Mouse (Mus musculus) heart, embryonic 13.5 days (tissue): ENCODE data around the gene Trim8. TPM values are rescaled to one million over a fixed set of nuclear protein-coding genes. Genes with fewer than 3 reads are reported as not detected.

Experiments used
- ATAC-seq: fragments of 200-750 bp; cut with Nextera tagmentation; 2 replicates; pipeline ENCODE4 v1.8.0; 2017; ENCODE audit warnings: moderate TSS enrichment; ENCODE audit not compliant: insufficient number of reproducible peaks, low FRiP score, low TSS enrichment; ENCODE audit errors: extremely low read depth
- H3K27ac ChIP-seq: fragments of 300-500 bp; sonication (generic); replicated peaks from 2 replicates; pipeline ENCODE4 v1.5.1; 2015; ENCODE audit warnings: moderate library complexity, mild to moderate bottlenecking, inconsistent platforms
- H3K27me3 ChIP-seq: fragments of 300-500 bp; sonication (generic); replicated peaks from 2 replicates; pipeline ENCODE4 v1.6.1; 2015; ENCODE audit warnings: mild to moderate bottlenecking, inconsistent platforms
- H3K36me3 ChIP-seq: fragments of 300-500 bp; sonication (generic); 2 replicates; pipeline ENCODE4 v1.6.1; 2015; ENCODE audit warnings: mild to moderate bottlenecking, inconsistent platforms
- H3K4me1 ChIP-seq: fragments of 300-500 bp; sonication (generic); 2 replicates; pipeline ENCODE4 v1.6.1; 2015; ENCODE audit warnings: inconsistent platforms
- H3K4me2 ChIP-seq: fragments of 300-500 bp; sonication (generic); 2 replicates; pipeline ENCODE4 v1.6.1; 2015; ENCODE audit warnings: inconsistent platforms, mild to moderate bottlenecking, moderate library complexity
- H3K4me3 ChIP-seq: fragments of 300-500 bp; sonication (generic); 2 replicates; pipeline ENCODE4 v1.5.1; 2015; ENCODE audit warnings: moderate library complexity, mild to moderate bottlenecking, inconsistent platforms
- H3K9ac ChIP-seq: fragments of 300-500 bp; sonication (generic); 2 replicates; pipeline ENCODE4 v1.6.1; 2015; ENCODE audit warnings: inconsistent platforms, mild to moderate bottlenecking, moderate library complexity
- H3K9me3 ChIP-seq: fragments of 300-500 bp; sonication (generic); 2 replicates; pipeline ENCODE4 v1.6.1; 2016; ENCODE audit warnings: inconsistent platforms
- WGBS: fragments of 180-500 bp; shearing (Covaris S2); methylation state at CpG from one replicate; pipeline ENCODE4 v1.1.7; 2015; ENCODE audit warnings: mixed read lengths; 5-methylcytosine and 5-hydroxymethylcytosine counted together
- polyA plus RNA-seq: library from polyadenylated mRNA; unstranded; fragments of >200 nt; fragmentation: Nextera tagmentation; extraction: Ambion mirVana; gene quantifications from 2 replicates; pipeline ENCODE4 v1.2.1, GENCODE M21; 2015

The Trim8 gene
- polyA plus RNA-seq, 1 experiment from 2014 or later = 13.2 TPM

DNA sequence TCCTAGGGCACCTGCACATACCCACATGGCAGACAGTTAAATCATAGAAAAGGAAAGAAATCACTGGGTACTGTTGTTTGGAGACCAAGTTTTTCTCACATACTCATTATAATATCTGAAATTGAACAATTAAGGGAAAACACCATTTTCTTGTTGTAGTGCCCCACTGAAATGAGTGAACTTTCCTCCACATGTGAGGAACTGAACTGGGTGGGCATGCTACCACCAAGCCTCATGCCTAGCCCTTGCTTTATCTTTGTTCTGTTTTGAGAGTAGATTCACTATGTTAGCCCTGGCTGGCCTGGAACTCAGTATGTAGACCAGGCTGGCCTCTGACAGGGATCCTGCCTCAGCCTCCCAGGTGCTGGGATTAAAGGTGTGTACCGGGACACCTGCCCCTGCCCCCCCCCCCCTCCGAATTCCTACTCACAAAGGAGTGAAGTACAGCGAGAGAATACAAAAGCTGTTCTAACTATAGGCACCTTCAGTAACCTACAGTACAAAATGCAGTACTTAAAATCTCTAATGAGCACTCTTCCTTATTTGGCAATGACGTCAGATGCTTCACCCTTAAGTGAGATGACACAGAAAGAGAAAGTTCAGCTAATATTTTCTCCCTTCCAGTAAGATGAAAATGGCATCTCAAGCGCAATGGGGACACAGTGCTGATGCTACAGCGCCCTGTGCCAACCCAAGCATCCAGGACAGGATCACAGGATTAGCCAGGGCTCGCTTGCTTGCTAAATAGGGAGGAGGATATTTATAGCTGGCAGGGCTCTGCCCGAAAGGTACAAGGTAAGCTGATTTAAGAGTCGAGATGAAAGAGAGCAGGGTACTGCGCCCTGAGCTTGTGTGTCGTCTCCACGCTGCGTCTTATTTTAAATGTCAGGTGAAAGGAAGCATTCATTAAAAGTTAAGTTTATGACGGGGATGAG, 61.3 kb downstream of the Trim8 start:
- H3K4me3 ChIP-seq = no peak overlapping the region
- no peaks in the 10 kb centered on the region for H3K27me3 ChIP-seq
- no peak overlapping the region for H3K9ac ChIP-seq
- H3K27ac ChIP-seq = peak overlapping the region; percentile 71
- peaks cover 22% of the 10 kb centered on the region for H3K4me1 ChIP-seq
- peak overlapping the region; percentile 24 for H3K4me2 ChIP-seq
- no peak for ATAC-seq
- H3K36me3 ChIP-seq = peaks cover 9% of the 10 kb centered on the region
- WGBS = 60% methylated on average over 14 of the region's 14 CpGs
- no peaks in the 10 kb centered on the region for H3K9me3 ChIP-seq

DNA sequence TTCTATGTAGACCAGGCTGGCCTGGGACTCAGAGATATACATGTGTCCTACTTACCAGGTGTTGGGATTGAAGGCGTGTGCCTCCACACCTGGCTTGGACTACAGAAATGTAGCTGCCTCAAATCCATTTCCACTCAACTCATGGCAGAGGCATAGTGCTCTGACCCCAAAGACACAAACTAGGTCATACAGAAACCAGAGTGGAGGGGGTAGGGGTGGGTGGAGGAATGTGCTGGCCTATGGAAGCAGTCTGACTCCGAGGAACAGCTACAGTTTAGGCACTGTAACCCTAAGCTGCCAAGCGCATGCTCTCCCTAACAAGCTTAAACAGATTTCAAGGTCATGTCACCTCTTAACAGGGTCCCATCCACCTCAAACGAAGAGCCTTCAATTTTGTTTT, 62.1 kb downstream of the Trim8 start:
- no peaks in the 10 kb centered on the region for H3K9me3 ChIP-seq
- ATAC-seq = no peak
- H3K4me3 ChIP-seq = no peak overlapping the region
- H3K9ac ChIP-seq = no peak overlapping the region
- WGBS = 62% methylated on average over 4 of the region's 4 CpGs
- H3K27ac ChIP-seq = peak overlapping the region; percentile 71
- H3K27me3 ChIP-seq = no peaks in the 10 kb centered on the region
- peaks cover 7% of the 10 kb centered on the region; the same call in 1 of the 2 replicates for H3K36me3 ChIP-seq
- H3K4me1 ChIP-seq = peaks cover 22% of the 10 kb centered on the region
- no peak overlapping the region for H3K4me2 ChIP-seq

GRCm38 (mm10) chr19:46564043-46564462, 62.6 kb downstream of the Trim8 start:
- Histone ChIP-seq H3K4me2 (no peak overlapping the region), H3K4me3 (no peak overlapping the region), H3K4me1 (peaks cover 22% of the 10 kb centered on the region), H3K27ac (peak overlapping the region; percentile 71; the same call in 1 of the 2 replicates), H3K27me3 (no peaks in the 10 kb centered on the region), H3K36me3 (peaks cover 7% of the 10 kb centered on the region; the same call in 1 of the 2 replicates), H3K9me3 (no peaks in the 10 kb centered on the region), H3K9ac (no peak overlapping the region)
- 76% methylated on average over 14 of the region's 14 CpGs for WGBS
- no peak for ATAC-seq

Other genes with a start within 250 kb of the Trim8 start
- 6.3 and 7.2 TPM in 2 replicates for gene Nfkb2, start 197.4 kb upstream of the Trim8 start, polyA plus RNA-seq
- 4.3 and 5.6 TPM in 2 replicates for gene Psd, start 174.5 kb upstream of the Trim8 start, polyA plus RNA-seq
- gene Fbxl15, start 173.5 kb upstream of the Trim8 start, polyA plus RNA-seq = 9.5 and 10.2 TPM in 2 replicates
- 114 and 131 TPM in 2 replicates for gene Cuedc2, start 163.0 kb upstream of the Trim8 start, polyA plus RNA-seq
- gene Mfsd13a, start 160.6 kb upstream of the Trim8 start, polyA plus RNA-seq = 4.5 and 5.2 TPM in 2 replicates
- 0.76 and 1.4 TPM in 2 replicates for gene 2310034G01Rik, start 151.4 kb upstream of the Trim8 start, polyA plus RNA-seq
- 108 and 111 TPM in 2 replicates for gene Actr1a, start 106.0 kb upstream of the Trim8 start, polyA plus RNA-seq
- 18.4 and 19.3 TPM in 2 replicates for gene Sufu, start 104.8 kb upstream of the Trim8 start, polyA plus RNA-seq
- 82.1 and 97.1 TPM in 2 replicates for gene Arl3, start 71.5 kb downstream of the Trim8 start, polyA plus RNA-seq
- gene Sfxn2, start 71.7 kb downstream of the Trim8 start, polyA plus RNA-seq = 8.1 and 9.1 TPM in 2 replicates
- 41.6 and 42.0 TPM in 2 replicates for gene Wbp1l, start 97.4 kb downstream of the Trim8 start, polyA plus RNA-seq
- 1.1 and 1.6 TPM in 2 replicates for gene Cyp17a1, start 171.5 kb downstream of the Trim8 start, polyA plus RNA-seq
- 17.4 and 17.6 TPM in 2 replicates for gene Borcs7, start 188.2 kb downstream of the Trim8 start, polyA plus RNA-seq
- 49.1 and 52.8 TPM in 2 replicates for gene As3mt, start 205.8 kb downstream of the Trim8 start, polyA plus RNA-seq